Mouse (Mus musculus): Measurements from ENCODE around the gene Mtfr2.

DNA sequence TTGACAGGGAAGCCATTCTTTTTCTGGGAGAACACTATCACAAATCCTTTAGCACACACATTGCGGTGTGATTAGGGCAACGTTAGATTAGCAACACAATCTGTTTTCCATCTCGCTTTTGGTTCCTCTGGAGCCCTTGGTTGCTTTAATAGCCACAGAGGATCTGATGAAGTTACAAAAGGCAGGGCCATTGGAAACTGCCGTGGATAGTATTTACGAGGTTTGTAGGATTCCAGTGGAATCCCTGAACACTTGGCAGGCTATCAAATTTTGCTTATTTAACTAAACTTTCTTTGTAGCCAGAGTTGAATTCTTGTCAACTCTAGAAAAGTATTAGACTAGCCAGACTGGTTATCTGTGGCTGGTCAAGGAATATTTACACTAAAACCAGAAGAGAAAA is 47.2 kb downstream of the Mtfr2 start:
- TF ChIP-seq CTCF (IDR thresholded peaks at IDR 0.05; ENCODE audit: low read depth, low read length) = no peak
- no peak for TF ChIP-seq GATA1 (IDR thresholded peaks at IDR 0.05; ENCODE audit: borderline replicate concordance, low read length)
- no peak for TF ChIP-seq TAL1 (conservative IDR thresholded peaks at IDR 0.05; ENCODE audit: low read depth, low read length)
- no peak for TF ChIP-seq POLR2AphosphoS5 (IDR thresholded peaks at IDR 0.05; ENCODE audit: insufficient replicate concordance, low read depth, low read length)
- TF ChIP-seq GATA2 (IDR thresholded peaks at IDR 0.05; ENCODE audit: borderline replicate concordance, low read depth, low read length) = no peak
